Mouse (Mus musculus) urinary bladder, postnatal 14 days (tissue): Measurements from ENCODE around the gene Zfp62.

ENCODE experiments used
- DNase-seq: peaks from one replicate; pipeline ENCODE4 v3.0.0; 2021; ENCODE audit warnings: low spot score

Gene Zfp62

GRCm38 (mm10) chr11:49205080-49205590 is 2.0 kb downstream of the Zfp62 start:
- DNase-seq: no peak

- no peak for DNase-seq
These were observed 4.4 kb downstream of the Zfp62 start for GRCm38 (mm10) chr11:49207495-49207894.

- no peak for DNase-seq
These were observed 9.5 kb downstream of the Zfp62 start for GRCm38 (mm10) chr11:49212577-49212976.

DNA sequence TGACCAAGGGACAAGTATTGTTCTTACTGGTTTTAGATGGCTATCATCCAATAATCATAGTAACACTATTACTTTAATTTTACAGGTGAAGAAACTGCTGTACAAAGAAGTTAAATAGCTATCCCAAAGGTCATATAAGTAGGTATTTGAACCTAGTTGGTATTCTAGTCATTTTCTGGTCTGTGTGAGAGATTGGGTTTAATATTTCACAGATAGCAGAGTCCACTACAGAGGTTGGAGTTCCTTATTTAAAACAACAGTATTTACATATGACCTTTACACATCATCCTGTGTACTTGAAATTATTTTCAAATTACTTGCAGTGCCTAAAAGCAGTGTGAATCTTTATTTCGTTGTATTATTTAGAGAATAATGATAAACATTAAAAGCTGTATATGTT is 10.4 kb downstream of the Zfp62 start:
- DNase-seq: no peak

GRCm38 (mm10) chr11:49219271-49219670 is 16.2 kb downstream of the Zfp62 start:
- DNase-seq: no peak

GRCm38 (mm10) chr11:49224455-49224854 is 21.4 kb downstream of the Zfp62 start:
- no peak for DNase-seq

DNA sequence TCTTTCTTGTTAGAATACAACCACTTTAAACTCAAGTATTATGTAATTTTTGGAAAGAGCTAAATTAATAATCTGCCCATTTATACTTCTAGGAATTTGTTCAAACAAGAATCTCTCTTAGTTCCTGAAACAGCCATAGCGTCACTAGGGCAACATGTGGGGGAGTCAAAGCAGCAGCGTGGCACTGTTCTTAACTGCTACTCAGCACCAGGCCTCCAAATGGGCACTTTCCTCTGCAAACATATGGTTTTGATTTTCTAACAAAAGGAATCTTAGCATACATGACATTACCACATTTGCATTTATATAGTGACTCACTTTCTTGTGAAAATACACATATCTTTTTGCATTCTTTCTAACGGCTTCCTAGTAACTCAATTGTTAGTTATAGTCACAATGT is 29.7 kb downstream of the Zfp62 start:
- DNase-seq: no peak

DNA sequence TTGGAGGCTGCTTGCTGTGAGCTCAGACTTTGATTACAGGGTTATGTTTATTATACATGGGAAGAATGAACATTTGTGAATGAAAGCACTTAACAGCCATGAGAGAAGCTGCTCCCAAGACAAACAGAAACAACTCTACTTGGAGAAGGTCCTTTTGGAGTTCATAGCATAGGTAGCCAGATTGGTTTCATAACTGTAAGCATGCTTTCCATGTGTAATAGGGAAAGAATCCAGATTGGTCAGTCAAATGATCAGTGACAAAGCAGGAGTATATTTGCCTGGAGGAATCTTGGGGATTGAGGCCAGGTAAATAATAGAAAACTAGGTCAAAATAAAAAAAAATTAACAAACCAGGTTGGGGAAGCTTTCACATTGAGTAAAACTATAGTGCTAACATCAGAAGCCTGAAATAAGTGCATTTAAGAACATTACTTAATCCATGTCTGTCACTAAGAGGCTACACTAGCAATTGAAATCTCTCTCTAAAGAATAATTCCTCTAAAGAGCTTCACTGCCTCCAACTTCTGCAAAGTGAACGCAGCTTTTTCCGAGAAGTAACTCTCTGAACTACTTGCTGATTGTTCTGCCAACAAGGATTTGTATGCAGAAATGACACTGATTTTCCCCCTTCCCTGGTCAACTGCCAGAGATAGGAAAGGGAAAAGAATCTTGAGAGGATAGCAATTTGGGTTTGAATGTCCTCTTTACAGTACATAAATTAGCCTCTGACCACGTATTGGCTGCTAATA is 32.5 kb downstream of the Zfp62 start:
- no peak for DNase-seq

GRCm38 (mm10) chr11:49236891-49237290 is 33.8 kb downstream of the Zfp62 start:
- DNase-seq: no peak

DNA sequence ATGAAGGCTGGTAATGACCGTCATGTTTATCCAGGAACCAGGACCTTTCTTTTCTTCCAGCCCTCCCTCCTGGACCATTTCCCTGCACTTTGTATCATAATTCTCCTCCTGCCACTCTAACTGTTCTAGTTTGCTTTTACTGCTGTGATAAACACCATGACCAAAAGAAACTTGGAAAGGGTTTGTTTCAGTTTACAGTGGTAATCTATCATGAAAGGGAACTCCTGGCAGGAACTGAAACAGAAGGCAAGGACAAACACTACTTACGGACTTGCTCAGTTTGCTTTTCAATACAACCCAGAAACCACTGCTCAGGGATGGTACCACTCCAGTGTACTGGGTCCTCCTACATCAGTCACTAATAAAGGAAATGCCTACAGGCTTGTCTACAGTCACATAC is 34.4 kb downstream of the Zfp62 start:
- DNase-seq: no peak

GRCm38 (mm10) chr11:49240310-49240709 is 37.2 kb downstream of the Zfp62 start:
- DNase-seq: no peak

DNA sequence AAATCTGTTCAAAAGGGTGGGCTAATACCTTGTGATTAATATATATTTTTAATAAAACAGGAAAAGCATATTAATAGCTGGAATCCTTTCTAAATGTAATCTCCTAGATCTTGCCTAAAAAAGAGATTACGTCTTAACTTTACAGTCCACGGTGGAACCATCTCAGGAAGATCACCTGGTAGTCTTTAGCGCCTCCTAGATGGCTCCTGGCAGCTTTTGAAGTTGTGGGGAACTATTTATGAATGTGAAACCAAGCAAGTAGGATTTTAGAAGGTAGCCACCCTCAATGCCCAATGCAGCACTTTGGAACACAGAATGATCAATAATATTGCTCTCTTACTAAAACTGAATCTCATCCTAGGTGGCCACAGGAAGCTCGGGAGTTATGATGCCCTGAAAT is 37.8 kb downstream of the Zfp62 start:
- DNase-seq: no peak

GRCm38 (mm10) chr11:49241471-49241870 is 38.4 kb downstream of the Zfp62 start:
- DNase-seq: no peak

DNA sequence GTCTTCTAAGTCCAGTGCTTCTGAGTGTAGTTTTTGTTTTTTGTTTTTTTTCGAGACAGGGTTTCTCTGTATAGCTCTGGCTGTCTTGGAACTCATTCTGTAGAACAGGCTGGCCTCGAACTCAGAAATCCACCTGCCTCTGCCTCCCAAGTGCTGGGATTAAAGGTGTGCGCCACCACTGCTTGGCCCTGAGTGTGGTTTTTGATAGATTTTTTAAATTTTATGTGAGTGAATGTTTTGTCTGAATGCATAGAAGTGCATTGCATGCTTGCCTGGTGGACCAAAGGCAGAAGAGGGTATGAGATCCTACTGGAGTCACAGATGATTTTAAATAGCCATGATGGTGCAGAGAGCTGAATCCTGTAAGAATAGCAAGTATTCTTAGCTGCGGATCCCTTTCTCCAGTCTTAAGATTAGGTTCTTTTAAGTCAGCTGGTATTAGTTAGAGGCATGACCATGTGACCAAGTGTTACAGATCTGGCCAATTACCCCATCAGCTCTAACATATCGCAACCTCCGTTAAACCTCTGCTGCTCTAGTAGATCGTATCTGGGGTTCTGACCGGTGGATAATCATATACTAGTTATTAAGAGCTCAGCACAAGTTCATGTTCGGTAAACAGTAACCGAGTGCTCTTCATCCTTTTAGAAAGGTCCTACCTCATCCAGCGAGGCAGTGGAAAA is 40.0 kb downstream of the Zfp62 start:
- no peak for DNase-seq

- DNase-seq: peak; percentile 93
These were observed 40.9 kb downstream of the Zfp62 start, which contains the start of gene Mgat1 for GRCm38 (mm10) chr11:49243727-49244594. TSS of gene Mgat1 (plus strand) at chr11:49244191.

DNA sequence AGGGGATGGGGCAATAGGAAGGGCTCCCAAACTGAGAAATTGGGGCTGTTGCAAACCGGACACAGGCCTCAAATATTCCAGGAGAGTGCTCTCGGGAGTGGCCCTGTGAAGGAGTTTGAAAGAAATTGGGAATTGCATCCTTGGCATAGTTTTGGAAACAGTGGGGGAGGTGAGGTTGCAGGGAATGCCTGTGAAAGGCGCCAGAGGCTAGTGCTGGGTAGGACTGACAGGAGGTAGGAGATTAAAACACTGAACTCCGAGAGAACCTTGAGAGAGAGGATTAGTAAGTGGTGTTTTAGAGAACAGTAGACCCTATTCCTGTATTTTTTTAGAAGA is 41.5 kb downstream of the Zfp62 start:
- no peak for DNase-seq

- peak; percentile 39 for DNase-seq
These were observed 42.1 kb downstream of the Zfp62 start for GRCm38 (mm10) chr11:49245176-49245575.

- DNase-seq: no peak
These were observed 42.7 kb downstream of the Zfp62 start for GRCm38 (mm10) chr11:49245634-49246415.

GRCm38 (mm10) chr11:49246523-49246922 is 43.4 kb downstream of the Zfp62 start:
- DNase-seq: no peak

GRCm38 (mm10) chr11:49247255-49247654 is 44.2 kb downstream of the Zfp62 start:
- no peak for DNase-seq

DNA sequence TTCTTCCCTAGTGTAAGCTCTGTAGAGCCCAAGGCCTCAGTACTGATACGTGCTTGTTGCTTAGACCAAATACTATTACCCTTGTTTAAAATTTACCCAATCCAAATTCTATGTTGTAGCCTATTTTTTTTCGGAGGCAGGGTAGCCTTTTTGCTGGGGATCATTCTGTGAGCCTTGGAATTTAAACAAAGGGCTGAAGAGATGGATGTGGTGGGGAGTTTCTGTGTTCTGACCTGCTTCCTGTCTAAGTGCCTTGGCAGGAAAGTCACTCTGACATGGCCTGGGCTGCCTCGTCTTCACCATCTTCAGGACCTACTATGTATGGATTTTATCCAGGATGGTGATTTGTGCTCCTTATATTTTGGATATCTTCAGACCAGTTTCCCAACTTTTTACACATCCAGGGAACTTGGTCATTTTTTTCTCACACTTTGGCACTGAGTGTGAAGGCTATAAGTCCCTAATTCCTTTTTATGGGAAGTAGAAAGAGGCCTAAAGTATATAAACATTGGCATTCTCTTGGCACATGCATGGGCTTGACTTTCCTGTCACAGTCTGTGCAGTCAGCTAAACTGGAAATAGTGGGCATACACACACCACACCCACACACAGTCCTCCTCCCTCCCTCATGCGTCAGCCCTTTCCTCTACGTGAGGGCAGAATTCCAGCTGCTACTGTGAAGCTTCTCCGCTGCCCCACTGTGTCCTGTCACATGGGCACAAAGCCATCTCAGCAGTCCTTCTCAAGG is 45.3 kb downstream of the Zfp62 start:
- DNase-seq: peak; percentile 58
